Mouse (Mus musculus): ENCODE results near the gene Orc5. TPM values are rescaled to one million over a fixed set of nuclear protein-coding genes. Genes with fewer than 3 reads are reported as not detected.

The Orc5 gene
- total RNA-seq, 2 experiments from 2014 or later = 27.6 to 29.4 TPM

DNA sequence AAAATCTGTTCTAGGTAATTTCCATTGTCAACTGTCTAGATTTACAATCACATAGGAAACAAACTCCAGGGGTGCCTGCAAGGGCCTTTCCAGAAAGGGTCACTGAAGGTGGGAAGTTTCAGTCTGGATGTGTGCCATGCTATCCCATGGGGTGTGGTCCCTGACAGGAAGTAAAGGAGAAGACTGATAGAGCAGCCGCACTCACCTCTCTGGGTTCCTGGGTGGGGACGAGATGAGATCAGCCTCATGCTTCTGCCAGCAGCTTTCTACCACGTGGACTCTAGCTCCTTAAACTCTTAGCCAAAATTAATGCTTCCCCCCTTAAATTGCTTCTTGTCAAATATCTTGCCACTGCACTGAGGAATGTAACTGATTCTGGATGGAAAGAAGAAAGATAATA lies 100.7 kb downstream of the Orc5 start:
- no peak for ATAC-seq (replicated peaks; ENCODE audit: poor library complexity, severe bottlenecking)

Other genes starting within 250 kb of the Orc5 start
- not detected in 2 replicates for gene Reln, start 205.7 kb downstream of the Orc5 start, total RNA-seq (2014; fragmentation: Nextera tagmentation)
- not detected in 2 replicates for gene Reln, start 205.7 kb downstream of the Orc5 start, total RNA-seq (2017)
- gene Lhfpl3, start 195.6 kb upstream of the Orc5 start, total RNA-seq (2014; fragmentation: Nextera tagmentation) = not detected in 2 replicates
- gene Lhfpl3, start 195.6 kb upstream of the Orc5 start, total RNA-seq (2017) = not detected in 2 replicates